Mouse (Mus musculus): Measurements from ENCODE around the gene Hs6st1.

Gene Hs6st1

GRCm38 (mm10) chr1:36129126-36129525 lies 60.9 kb downstream of the Hs6st1 start:
- no peak for DNase-seq (ENCODE audit: low spot score)

DNA sequence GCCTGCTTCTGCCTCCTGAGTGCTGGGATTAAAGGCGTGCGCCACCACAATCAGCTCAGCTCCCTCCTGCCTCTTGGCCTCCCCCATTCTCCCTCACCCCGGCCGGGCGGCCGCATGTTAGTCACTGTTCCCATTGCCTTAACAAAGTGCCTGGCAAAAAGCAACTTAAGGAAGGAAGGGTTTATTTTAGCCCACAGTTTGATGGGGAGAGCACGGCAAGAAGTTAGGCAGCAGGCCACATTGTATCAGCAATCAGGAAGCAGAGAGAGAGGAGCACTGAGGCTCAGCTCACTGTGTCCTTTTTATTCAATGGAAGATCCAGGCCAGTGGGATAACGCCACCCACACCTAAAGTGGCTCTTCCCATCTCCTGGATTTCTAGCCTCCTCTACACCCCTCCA lies 61.7 kb downstream of the Hs6st1 start:
- DNase-seq (ENCODE audit: low spot score) = no peak

DNA sequence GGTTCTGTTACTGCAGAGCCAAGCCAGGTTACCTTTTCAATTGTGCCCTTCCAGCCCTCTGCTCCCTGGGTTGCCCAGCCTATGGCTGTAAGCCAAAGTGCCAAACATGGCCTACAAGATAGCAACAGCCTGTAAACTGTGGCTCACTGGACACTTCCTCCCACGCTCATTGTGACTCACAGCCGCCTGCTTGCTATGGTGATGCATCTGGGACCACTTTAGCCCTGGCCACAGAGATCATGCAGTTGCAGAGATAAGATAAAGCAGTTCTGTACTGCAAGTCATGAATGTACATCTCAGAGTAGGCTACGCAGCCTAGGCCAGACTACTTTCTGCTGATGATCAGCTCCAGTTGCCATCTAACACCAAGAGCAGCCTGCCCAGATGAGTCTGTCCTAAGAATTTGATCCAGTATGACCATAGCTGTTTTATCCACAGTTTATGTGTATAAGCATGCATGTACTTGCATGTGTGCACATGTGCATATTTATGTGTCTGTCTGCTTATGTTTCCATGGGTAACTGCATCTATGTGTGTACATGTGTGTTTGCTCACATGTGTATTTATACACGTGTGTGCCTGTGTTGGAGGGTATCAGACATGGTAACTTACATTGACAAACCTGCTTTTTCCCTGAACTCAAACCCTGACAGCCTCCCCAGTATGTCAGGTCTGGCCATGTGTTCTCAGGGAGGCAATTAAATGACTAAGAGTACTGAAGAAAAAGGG lies 62.3 kb downstream of the Hs6st1 start:
- peak; percentile 24 for DNase-seq (ENCODE audit: low spot score)

DNA sequence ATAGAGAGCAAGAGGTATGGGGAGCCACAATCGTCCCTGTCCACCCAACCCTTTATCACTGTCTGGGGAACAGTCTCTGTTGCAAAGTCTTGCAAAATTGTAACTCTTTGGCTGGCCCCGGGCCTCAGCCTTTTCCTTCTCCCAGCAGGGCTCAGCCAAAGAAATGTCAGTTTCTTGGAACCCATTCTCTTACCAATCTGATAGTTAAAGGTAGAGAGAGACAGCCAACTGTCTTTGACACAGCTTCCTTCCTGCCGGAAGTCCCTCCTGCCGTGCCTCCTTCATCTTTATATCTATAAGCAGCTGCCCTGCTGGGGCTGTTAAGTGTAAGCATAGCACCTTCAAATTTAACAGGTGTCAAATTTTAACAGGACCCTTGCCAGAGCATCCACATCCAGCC lies 63.0 kb downstream of the Hs6st1 start:
- DNase-seq (ENCODE audit: low spot score) = no peak

DNA sequence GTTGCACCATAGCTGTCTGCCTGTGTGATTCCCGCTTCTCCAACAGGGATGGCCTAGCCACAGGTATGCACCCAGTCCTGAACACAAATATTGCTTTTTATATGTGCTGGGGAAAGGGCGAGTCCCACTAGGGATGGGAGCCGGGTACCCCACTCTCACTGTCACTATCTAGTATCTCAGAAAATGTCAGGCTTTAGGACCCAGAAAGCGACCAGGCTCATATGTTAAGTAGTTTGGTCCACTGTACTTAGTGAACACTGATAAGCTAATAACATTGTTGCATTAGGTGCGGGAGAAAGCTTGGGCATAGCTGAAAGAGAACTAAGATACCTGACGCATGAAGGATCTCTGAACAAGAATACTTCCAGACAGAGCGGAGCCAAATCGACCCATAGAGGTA lies 63.6 kb downstream of the Hs6st1 start:
- no peak for DNase-seq (ENCODE audit: low spot score)

DNA sequence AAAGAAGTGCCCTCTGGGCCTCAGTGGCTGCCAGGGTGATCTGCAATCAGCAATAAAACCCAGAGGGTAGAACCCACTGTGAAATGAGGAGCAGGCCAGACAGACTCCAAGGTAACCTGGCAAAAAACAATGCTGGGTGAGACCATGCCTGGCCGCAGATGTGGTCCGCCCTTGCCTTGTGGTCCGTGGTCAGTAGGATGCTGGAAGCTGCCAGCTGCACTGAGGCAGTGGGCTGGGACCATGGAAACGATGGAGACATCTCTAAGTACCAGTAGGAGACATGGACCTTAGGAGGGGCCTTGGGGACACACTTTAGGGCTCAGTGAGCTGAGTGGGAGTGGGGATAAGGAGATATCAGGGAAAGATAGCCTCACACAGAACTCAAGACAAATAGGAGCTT lies 64.0 kb downstream of the Hs6st1 start:
- DNase-seq (ENCODE audit: low spot score) = no peak

- no peak for DNase-seq (ENCODE audit: low spot score)
These were observed 64.8 kb downstream of the Hs6st1 start for GRCm38 (mm10) chr1:36133041-36133440.

DNA sequence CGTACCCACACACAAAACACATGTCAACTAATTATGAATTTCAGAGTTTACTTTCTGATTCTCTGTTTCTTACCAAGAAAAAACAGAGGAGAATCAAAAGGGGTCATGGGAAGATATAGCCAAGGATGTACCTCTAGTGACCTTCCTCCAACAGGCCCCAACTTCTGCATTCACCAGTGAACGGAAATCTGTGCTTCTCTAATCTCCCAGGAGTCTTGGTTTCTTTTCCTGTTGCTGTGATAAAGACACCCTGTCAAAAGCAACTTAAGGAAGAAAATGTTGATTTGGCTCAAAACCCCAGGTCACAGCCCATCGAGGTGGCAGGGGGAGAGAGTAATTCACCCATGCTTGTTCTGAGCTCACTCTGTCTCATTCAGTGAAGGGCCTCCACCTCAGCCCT lies 65.4 kb downstream of the Hs6st1 start:
- DNase-seq (ENCODE audit: low spot score) = no peak

DNA sequence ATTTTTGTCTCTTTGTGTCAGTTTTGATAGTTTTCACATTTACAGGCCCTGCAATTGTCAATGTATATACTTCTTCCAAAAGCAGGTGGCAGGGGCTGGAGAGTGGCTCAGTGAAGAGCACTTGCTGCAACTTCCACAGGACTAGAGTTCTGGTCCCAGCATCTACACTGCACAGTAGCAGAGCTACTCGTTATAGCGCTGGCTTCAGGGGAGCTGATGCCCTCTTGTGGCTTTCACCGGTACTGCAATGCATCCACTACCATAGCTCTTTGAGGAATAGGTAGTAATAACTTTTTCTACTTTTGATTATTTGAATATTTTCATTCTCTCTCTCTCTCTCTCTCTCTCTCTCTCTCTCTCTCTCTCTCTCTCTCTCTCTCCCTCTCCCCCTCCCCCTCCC lies 66.4 kb downstream of the Hs6st1 start:
- peak; percentile 73 for DNase-seq (ENCODE audit: low spot score)

DNA sequence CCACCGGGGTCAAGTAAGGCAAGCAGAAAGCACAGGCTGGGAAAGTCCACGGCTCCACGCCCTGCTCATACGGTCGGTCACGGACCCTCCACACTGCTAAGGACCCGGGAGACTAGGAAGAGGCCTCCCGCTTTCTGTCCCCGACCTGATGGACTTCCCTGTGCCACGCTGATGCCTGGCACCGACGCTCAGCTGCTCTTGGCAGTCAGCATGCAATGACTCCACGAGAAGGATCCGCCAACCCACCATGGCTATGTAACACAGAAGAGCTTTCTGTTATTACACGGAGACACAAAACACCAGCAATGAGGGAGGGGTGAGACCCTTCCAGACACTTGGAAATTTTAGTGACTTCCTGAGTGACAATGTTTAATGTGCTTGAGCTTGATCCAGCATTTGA lies 72.1 kb downstream of the Hs6st1 start:
- DNase-seq (ENCODE audit: low spot score) = no peak

- DNase-seq (ENCODE audit: low spot score) = peak; percentile 35
These were observed 76.8 kb downstream of the Hs6st1 start for GRCm38 (mm10) chr1:36145050-36145449.

DNA sequence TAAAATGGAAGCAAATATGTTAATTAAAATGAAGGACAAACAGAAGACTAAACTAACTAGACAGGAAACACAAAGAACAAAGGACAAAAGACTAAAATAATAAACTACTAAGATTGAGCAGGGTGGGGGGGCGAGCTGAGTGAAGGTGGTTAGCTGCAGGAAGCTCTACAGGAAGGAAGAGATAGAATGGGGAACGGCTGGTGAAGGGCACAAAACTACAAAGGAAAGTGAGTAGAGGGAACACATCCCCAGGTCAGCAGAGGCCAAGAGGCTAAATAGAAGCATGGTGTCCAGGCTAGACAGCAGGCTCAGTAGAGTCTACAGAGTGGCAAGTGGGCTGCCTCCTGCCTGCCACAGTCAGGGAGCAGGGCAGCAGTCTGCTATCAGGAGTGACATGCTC lies 80.6 kb downstream of the Hs6st1 start:
- DNase-seq (ENCODE audit: low spot score) = no peak

- DNase-seq (ENCODE audit: low spot score) = no peak
These were observed 81.2 kb downstream of the Hs6st1 start for GRCm38 (mm10) chr1:36149411-36149810.

Measured in ovary, postnatal 36 days (tissue).